Mouse (Mus musculus): ENCODE results near the gene Cap2.

DNA sequence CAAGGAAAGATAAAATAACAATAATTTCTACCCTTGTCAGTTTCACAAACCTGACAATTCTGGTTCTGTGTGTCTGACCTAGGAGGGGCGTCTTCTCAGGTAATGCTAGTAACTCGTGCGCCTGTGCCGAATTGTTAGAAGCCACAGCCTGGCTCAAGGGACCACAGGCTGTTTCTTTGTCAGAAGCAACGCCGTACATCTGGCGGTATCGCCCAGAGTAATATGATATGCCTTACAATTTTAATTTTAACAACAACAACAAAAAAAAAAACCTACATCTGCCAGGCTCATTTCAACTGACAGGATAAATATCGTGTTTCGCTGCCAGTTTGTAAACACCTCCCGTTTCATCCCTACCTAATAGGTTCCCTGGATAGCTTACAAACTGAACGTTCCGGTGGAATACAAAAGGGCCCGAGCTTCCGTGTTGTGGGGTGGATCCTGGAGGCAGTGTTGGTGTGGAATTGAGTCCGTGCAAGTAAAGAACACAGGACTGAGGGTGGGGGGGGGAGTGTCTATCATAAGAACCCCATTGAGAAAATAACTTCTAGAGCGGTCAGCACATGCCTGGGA, 86.2 kb downstream of the Cap2 start:
- TF ChIP-seq CTCF (IDR thresholded peaks at IDR 0.05 in 2 of 3, conservative IDR thresholded peaks at IDR 0.05 in 1 of 3; ENCODE audit: control insufficient read depth in 1 of 3, insufficient read depth in 1 of 3, low read depth in 2 of 3, low read length in 3 of 3, poor library complexity in 1 of 3, severe bottlenecking in 1 of 3) (no peak), TAL1 (IDR thresholded peaks at IDR 0.05; ENCODE audit: low read length) (no peak), MAX (IDR thresholded peaks at IDR 0.05; ENCODE audit: low read length) (no peak), MEF2A (IDR thresholded peaks at IDR 0.05; ENCODE audit: extremely low read depth, insufficient replicate concordance, low read depth, low read length, poor library complexity, severe bottlenecking) (no peak), SIN3A (IDR thresholded peaks at IDR 0.05; ENCODE audit: low read length) (no peak), MAFK (IDR thresholded peaks at IDR 0.05; ENCODE audit: borderline replicate concordance, low read depth, low read length) (no peak), TBP (IDR thresholded peaks at IDR 0.05; ENCODE audit: low read depth, low read length) (no peak), USF1 (IDR thresholded peaks at IDR 0.05; ENCODE audit: low read depth, low read length) (no peak), POLR2A (IDR thresholded peaks at IDR 0.05; ENCODE audit: control insufficient read depth in 1 of 2, insufficient read depth in 1 of 2, low read depth in 1 of 2, low read length in 2 of 2, poor library complexity in 1 of 2) (no peak), CHD2 (IDR thresholded peaks at IDR 0.05; ENCODE audit: low read length) (no peak), ZMIZ1 (IDR thresholded peaks at IDR 0.05; ENCODE audit: low read depth, low read length) (no peak), EP300 (IDR thresholded peaks at IDR 0.05; ENCODE audit: low read depth in 1 of 2, low read length in 2 of 2) (no peak)
